9 mouse cellular contexts compared by ENCODE assay signal in genomic region chr5:21175132-21176112, GRCm38 (mm10). TPM values are rescaled to one million over a fixed set of nuclear protein-coding genes. Genes with fewer than 3 reads are reported as not detected.
DNase-seq lines count a peak whose midpoint lies in the region; ATAC-seq lines count a peak whose summit lies in the region.
"Had no signal": no experiment of that assay in that cellular context is flagged by ENCODE, and none has a peak within 500 bp of the region (broad histone marks: within the 10 kb centered on the region; RNA-seq: fewer than 3 reads in every experiment).

No protein-coding gene starts in this region.

- ATAC-seq in heart, embryonic 16.5 days (replicated peaks; ENCODE audit: extremely low read depth, insufficient read depth, low FRiP score) = no peak
- peak; percentile 74 for ATAC-seq in forebrain, embryonic 14.5 days
- ATAC-seq in limb, embryonic 15.5 days (ENCODE audit: insufficient number of reproducible peaks, low FRiP score, low TSS enrichment, low read depth) = peak; percentile 56; the same call in 1 of the 2 replicates
- ATAC-seq in inflammation-experienced regulatory T-cells, adult 6 months = no peak

- peaks cover 4% of the 10 kb centered on the region; the same call in 1 of the 2 replicates for H3K4me1 ChIP-seq in heart, embryonic 16.5 days (ENCODE audit: control insufficient read depth, insufficient read depth, low read length)
- H3K4me1 ChIP-seq in forebrain, embryonic 14.5 days (ENCODE audit: control insufficient read depth, insufficient read depth, low read length) = peaks cover 30% of the 10 kb centered on the region
- H3K4me1 ChIP-seq in limb, embryonic 15.5 days = peaks cover 19% of the 10 kb centered on the region

- WGBS in heart, embryonic 16.5 days = 43% methylated on average over 9 of the region's 9 CpGs
- WGBS in forebrain, embryonic 14.5 days = 17% methylated on average over 9 of the region's 9 CpGs
- 40% methylated on average over 9 of the region's 9 CpGs for WGBS in limb, embryonic 15.5 days

- H3K27me3 ChIP-seq in heart, embryonic 16.5 days (ENCODE audit: control insufficient read depth, insufficient read depth, low read length) = no peaks in the 10 kb centered on the region
- no peaks in the 10 kb centered on the region for H3K27me3 ChIP-seq in forebrain, embryonic 14.5 days (replicated peaks; ENCODE audit: control insufficient read depth, insufficient read depth, low read length)
- no peaks in the 10 kb centered on the region for H3K27me3 ChIP-seq in limb, embryonic 15.5 days
- H3K27me3 ChIP-seq: embryonic facial prominence, embryonic 12.5 days had no signal

- H3K9me3 ChIP-seq in heart, embryonic 16.5 days (replicated peaks; ENCODE audit: control insufficient read depth, low read length) = 0 out of 2 replicates have a peak, but pooled peaks cover 3% of the 10 kb centered on the region
- no peaks in the 10 kb centered on the region for H3K9me3 ChIP-seq in forebrain, embryonic 14.5 days (replicated peaks; ENCODE audit: control insufficient read depth, low read length)
- H3K9me3 ChIP-seq in limb, embryonic 15.5 days = no peaks in the 10 kb centered on the region

- no peaks in the 10 kb centered on the region for H3K36me3 ChIP-seq in heart, embryonic 16.5 days (ENCODE audit: control insufficient read depth, insufficient read depth)
- no peaks in the 10 kb centered on the region for H3K36me3 ChIP-seq in forebrain, embryonic 14.5 days (ENCODE audit: control insufficient read depth, insufficient read depth, low read length)
- no peaks in the 10 kb centered on the region for H3K36me3 ChIP-seq in limb, embryonic 15.5 days
- H3K36me3 ChIP-seq: embryonic facial prominence, embryonic 12.5 days had no signal

- no peak for DNase-seq in heart, adult 9 months (ENCODE audit: low spot score in 2 of 2)
- peak; percentile 21 for DNase-seq in MN1 (ENCODE audit: low spot score)
- DNase-seq in forebrain, embryonic 14.5 days (ENCODE audit: low spot score) = peak; percentile 72
- no peak for DNase-seq in cerebellum, postnatal 36 days
- no peak for DNase-seq in adipocyte (ENCODE audit: low spot score)

- H3K4me2 ChIP-seq in heart, embryonic 16.5 days (ENCODE audit: low read depth, low read length) = no peak overlapping the region
- H3K4me2 ChIP-seq in forebrain, embryonic 14.5 days (ENCODE audit: low read length) = peak overlapping the region; percentile 16; the same call in 1 of the 2 replicates
- H3K4me2 ChIP-seq in limb, embryonic 15.5 days = 0 out of 2 replicates have a peak overlapping the region, but pooled peaks have one; percentile 3
- H3K4me2 ChIP-seq: embryonic facial prominence, embryonic 12.5 days had no signal

- H3K9ac ChIP-seq in heart, embryonic 16.5 days (ENCODE audit: low read length) = no peak overlapping the region
- no peak overlapping the region for H3K9ac ChIP-seq in forebrain, embryonic 14.5 days (ENCODE audit: low read length)
- no peak overlapping the region for H3K9ac ChIP-seq in limb, embryonic 15.5 days
- H3K9ac ChIP-seq: embryonic facial prominence, embryonic 12.5 days had no signal

- no peak overlapping the region for H3K4me3 ChIP-seq in heart, embryonic 16.5 days (ENCODE audit: low read length)
- no peak overlapping the region for H3K4me3 ChIP-seq in forebrain, embryonic 14.5 days (ENCODE audit: low read depth, low read length)
- no peak overlapping the region for H3K4me3 ChIP-seq in limb, embryonic 15.5 days
- H3K4me3 ChIP-seq: embryonic facial prominence, embryonic 12.5 days had no signal

- peak overlapping the region; percentile 30; the same call in 1 of the 2 replicates for H3K27ac ChIP-seq in heart, embryonic 16.5 days (ENCODE audit: low read length)
- peak overlapping the region; percentile 46 for H3K27ac ChIP-seq in forebrain, embryonic 14.5 days (ENCODE audit: low read depth, low read length)
- peak overlapping the region; percentile 63 for H3K27ac ChIP-seq in limb, embryonic 15.5 days
- H3K27ac ChIP-seq: embryonic facial prominence, embryonic 12.5 days had no signal

RNA-seq across cellular contexts. Expression of gene Gsap, which starts 10.6 kb away (rescaled TPM):
- polyA plus RNA-seq in heart, embryonic 16.5 days (2015; fragmentation: Nextera tagmentation; extraction: Ambion mirVana) = 2.3 and 2.5 TPM in 2 replicates
- polyA plus RNA-seq in forebrain, embryonic 14.5 days (2014; fragmentation: Nextera tagmentation; extraction: Ambion mirVana) = 7.7 and 8.8 TPM in 2 replicates
- 2.8 TPM in 2 replicates for polyA plus RNA-seq in limb, embryonic 15.5 days (2015; fragmentation: Nextera tagmentation; extraction: Ambion mirVana)
- polyA plus RNA-seq in inflammation-experienced regulatory T-cells, adult 6 months (2017; shearing (Covaris generic)) = 10 to 100 TPM; 44.6 to 55.1 (median 52.6) TPM

Comparison
In these comparisons a context has a peak if more than half of its experiments do, and no peak if none do; other contexts are left out.
1. ATAC-seq: peak in forebrain, embryonic 14.5 days (single experiment) and limb, embryonic 15.5 days (single experiment); none in heart, embryonic 16.5 days (single experiment) and inflammation-experienced regulatory T-cells, adult 6 months (single experiment).
2. DNase-seq: peak in MN1 (single experiment) and forebrain, embryonic 14.5 days (single experiment); none in heart, adult 9 months (0 of 2), cerebellum, postnatal 36 days (0 of 2) and adipocyte (single experiment).
3. Peak in every context shown above with its lines, with median percentiles within 50 percentile points of each other: H3K27ac ChIP-seq.